Mouse (Mus musculus): Measurements from ENCODE around the gene Olfr480. TPM values are rescaled to one million over a fixed set of nuclear protein-coding genes. Genes with fewer than 3 reads are reported as not detected.

Olfr480 gene
- not detected in 2 replicates for polyA plus RNA-seq (2012; rRNA removed)

GRCm38 (mm10) chr7:108067246-108067645, at the start of gene Olfr480:
Gene Olfr480 (minus strand): TSS chr7:108067346.

GRCm38 (mm10) chr7:108100549-108100948, 33.4 kb upstream of the Olfr480 start, which contains the start of gene Olfr483:
Gene Olfr483 (plus strand): TSS chr7:108100849.

GRCm38 (mm10) chr7:108097486-108097885, 30.3 kb upstream of the Olfr480 start, which contains the start of gene Olfr482:
Gene Olfr482 (minus strand): TSS chr7:108097586.

GRCm38 (mm10) chr7:108079555-108079954, 12.4 kb upstream of the Olfr480 start, which contains the start of gene Olfr481:
Gene Olfr481 (plus strand): TSS chr7:108079855.

GRCm38 (mm10) chr7:108050393-108050792, 16.8 kb downstream of the Olfr480 start, which contains the start of gene Olfr479:
Gene Olfr479 (plus strand): TSS chr7:108050693.

GRCm38 (mm10) chr7:108033889-108034288, 33.3 kb downstream of the Olfr480 start, which contains the start of gene Olfr478:
Gene Olfr478 (minus strand): TSS chr7:108033989.

Other genes with a start within 250 kb of the Olfr480 start
- not detected in 2 replicates for gene Olfr469, start 241.8 kb downstream of the Olfr480 start, polyA plus RNA-seq (2012; rRNA removed)
- not detected in 2 replicates for gene Olfr470, start 219.9 kb downstream of the Olfr480 start, polyA plus RNA-seq (2012; rRNA removed)
- not detected in 2 replicates for gene Olfr472, start 169.4 kb downstream of the Olfr480 start, polyA plus RNA-seq (2012; rRNA removed)
- gene Olfr473, start 136.9 kb downstream of the Olfr480 start, polyA plus RNA-seq (2012; rRNA removed), result not detected in 2 replicates
- not detected in 2 replicates for gene Olfr474, start 112.7 kb downstream of the Olfr480 start, polyA plus RNA-seq (2012; rRNA removed)
- not detected in 2 replicates for gene Olfr476, start 102.5 kb downstream of the Olfr480 start, polyA plus RNA-seq (2012; rRNA removed)
- not detected in 2 replicates for gene Olfr477, start 80.7 kb downstream of the Olfr480 start, polyA plus RNA-seq (2012; rRNA removed)
- gene Olfr478, start 33.4 kb downstream of the Olfr480 start, polyA plus RNA-seq (2012; rRNA removed), result not detected in 2 replicates
- gene Olfr479, start 16.7 kb downstream of the Olfr480 start, polyA plus RNA-seq (2012; rRNA removed), result not detected in 2 replicates
- gene Olfr481, start 12.5 kb upstream of the Olfr480 start, polyA plus RNA-seq (2012; rRNA removed), result not detected in 2 replicates
- not detected in 2 replicates for gene Olfr482, start 30.2 kb upstream of the Olfr480 start, polyA plus RNA-seq (2012; rRNA removed)
- not detected in 2 replicates for gene Olfr483, start 33.5 kb upstream of the Olfr480 start, polyA plus RNA-seq (2012; rRNA removed)
- gene Olfr484, start 60.1 kb upstream of the Olfr480 start, polyA plus RNA-seq (2012; rRNA removed), result not detected in 2 replicates
- gene Olfr485, start 92.5 kb upstream of the Olfr480 start, polyA plus RNA-seq (2012; rRNA removed), result not detected in 2 replicates
- gene Olfr486, start 105.4 kb upstream of the Olfr480 start, polyA plus RNA-seq (2012; rRNA removed), result not detected in 2 replicates
- gene Olfr487, start 147.3 kb upstream of the Olfr480 start, polyA plus RNA-seq (2012; rRNA removed), result not detected in 2 replicates
- gene Olfr488, start 191.0 kb upstream of the Olfr480 start, polyA plus RNA-seq (2012; rRNA removed), result not detected in 2 replicates
- gene Olfr490, start 221.6 kb upstream of the Olfr480 start, polyA plus RNA-seq (2012; rRNA removed), result not detected in 2 replicates
- not detected in 2 replicates for gene Olfr491, start 246.1 kb upstream of the Olfr480 start, polyA plus RNA-seq (2012; rRNA removed)

Measured in central nervous system, embryonic 11.5 days (tissue).